Mouse (Mus musculus): ENCODE data around the gene Cd83.
A peak's percentile ranks its signal among the peaks of the same experiment; 100 is the strongest.

The Cd83 gene

DNA sequence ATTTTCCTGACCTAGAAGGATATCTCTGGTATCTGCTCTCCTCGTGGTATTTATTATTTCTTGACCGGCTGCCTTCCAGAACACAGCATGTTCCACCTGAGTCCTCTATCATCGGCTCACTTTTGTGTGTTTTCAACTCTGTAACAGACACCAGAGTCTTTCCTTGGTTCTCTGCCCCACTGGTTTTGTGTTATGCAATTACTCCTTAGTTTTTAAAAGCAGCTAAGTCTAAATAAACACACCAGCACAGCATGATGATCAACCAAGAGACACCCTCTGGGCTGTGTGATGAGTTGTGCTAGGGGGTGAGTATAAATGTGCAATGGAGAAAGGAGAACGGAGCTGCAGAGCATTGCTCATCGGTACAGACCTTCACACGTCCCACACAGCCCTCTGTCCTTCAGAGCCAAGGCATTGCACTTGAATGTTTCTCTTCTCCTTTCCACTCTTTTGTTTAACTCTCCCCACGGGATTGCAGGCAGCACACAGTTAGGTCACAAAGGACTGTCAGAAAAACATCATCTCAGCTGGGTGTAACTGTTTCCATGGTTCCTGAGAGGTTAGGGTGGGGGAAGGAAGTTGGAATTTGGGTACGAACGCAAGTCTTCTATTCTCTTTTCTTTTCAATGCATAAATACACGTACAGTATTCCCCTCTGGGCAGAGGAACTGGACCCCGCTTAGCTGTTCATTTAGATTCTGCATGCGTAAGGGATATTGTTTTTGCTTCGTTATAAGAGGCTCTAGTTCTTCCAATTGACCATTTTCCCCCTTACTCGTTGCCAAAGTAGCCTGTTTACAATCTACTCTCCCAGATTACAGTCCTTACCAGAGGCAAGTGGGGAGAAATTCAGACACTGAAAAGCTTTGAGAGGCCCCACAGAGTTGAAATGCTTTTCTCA, 22.0 kb downstream of the Cd83 start:
- no peak for DNase-seq (ENCODE audit: low spot score in 2 of 2)

DNA sequence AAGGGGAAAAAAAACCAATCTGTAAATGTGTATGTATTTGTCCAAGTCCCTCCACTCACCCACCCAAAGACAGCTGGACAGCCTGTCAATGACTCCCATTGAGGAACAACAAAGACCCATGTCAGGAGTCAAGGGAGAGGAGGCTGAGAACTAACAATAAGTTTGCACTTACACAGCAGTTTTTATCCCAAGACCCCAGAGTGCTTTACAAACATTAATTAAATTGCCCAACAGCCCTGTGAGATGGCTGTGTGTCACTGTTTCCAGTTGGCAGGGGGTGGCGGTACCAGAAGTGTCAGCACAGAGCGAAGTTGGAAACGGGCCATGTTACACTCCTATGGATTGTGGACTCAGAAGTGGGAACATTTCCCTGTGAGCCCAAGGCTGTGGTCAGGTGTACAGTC, 22.7 kb downstream of the Cd83 start:
- no peak for DNase-seq (ENCODE audit: low spot score in 2 of 2)

DNA sequence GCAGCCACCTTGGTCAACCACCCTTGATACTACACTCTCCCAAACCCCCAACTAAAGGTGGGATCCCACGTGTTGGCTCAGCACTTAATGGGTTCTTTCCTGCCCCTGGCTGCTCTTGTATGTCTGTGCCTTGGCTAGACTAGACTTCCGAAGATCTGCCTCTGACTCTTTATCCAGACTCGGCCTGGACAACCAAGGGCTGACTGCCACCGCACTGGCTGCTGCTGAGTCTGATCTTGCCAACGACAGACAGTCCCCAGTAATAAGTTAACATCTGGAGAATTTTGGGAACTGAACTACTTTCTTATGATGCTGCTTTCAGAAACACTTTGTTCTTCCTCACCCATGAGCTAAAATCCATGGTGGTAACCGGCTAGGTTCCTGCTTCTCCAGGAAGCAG, 26.0 kb downstream of the Cd83 start:
- no peak for DNase-seq (ENCODE audit: low spot score in 2 of 2)

DNA sequence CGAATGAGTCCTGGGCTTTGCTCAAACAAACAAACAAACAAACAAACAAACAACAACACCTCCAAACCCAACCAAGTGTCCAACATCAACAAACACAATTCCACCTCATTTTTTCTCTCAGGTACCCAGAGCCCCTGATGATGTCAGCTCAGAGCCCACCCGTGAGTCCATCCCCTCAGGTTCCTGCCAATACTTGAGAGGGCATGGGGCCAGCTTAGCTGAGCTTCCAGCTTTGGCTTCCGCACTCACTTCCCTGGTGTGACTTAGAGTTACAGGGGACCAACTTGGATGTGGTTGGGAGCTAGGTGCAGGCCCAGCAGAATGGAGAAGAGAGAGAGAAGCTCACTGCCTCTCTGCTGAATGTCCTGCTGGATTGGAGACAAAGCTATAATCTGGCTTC, 27.3 kb downstream of the Cd83 start:
- DNase-seq (ENCODE audit: low spot score in 2 of 2), result no peak

DNA sequence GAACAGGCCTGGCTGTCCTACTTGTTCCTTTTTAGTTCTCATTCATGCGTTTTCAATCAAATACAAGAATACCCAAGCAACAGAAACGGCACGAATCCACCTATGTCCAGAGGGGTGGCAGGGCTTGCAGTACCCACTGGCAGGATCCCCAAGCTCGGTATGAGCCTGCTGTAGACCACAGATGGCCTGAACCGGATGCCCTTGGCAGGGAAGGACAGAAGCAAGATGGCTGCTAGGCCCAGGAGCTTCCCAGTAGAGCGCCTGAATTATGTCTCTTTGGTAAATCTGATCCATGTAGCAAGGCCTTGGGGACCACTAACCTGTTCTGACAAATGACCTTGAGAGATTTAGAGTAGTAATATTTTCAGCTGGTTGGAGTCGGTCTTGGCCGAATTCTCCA, 28.9 kb downstream of the Cd83 start:
- DNase-seq (ENCODE audit: low spot score in 2 of 2), result no peak

DNA sequence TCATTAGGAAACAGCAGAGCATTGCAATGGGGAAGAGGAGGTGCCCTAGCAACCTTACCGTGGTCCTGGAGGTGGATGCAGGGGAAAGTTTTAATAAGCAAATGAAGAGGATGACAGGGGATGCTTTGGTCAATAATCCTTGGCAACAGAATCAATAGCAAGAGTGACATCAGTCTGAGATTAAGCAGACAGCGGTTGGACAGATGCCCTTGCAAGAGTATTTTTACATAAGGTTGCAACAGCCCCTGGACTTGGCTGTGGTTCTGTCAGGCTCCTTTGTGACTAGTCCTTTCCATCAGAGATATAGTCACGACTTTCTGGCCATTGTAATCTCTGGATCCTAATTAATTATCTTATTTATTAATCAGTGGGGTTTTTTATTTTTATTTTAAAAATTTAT, 32.9 kb downstream of the Cd83 start:
- no peak for DNase-seq (ENCODE audit: low spot score in 2 of 2)

DNA sequence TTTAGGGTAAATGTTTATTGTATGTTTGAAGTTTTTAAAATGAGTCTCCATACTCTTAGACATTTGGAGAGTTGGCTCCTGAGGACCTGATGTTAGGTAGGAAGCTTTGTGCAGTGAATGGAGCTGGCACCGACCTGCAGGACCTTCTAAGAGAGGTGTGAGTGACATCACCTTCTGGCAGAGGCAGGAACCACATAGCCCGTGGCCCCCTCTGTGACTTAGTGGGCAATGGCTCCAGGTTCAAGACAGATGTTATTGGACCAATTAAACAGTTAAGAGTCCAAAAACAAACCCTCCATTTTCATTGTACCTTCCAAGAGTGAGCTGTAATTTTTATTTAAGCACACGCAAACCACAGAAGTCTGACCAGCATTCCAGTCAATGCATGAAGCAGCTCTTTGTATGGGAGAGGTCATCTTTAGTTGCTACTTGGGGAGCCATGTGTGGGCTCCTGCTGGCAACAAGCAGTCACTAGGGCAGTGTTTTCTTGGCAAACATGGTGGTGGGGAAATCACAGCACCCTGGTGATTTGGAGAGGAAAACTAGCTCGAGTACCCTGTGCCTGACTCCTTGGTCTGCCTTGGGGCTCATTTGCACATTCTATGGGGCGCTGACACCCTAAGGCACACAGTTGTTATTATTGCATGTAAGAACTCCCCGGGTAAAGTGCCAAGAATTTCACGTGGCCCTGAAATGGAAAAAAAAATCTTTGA, 33.9 kb downstream of the Cd83 start:
- DNase-seq (ENCODE audit: low spot score in 2 of 2), result no peak

DNA sequence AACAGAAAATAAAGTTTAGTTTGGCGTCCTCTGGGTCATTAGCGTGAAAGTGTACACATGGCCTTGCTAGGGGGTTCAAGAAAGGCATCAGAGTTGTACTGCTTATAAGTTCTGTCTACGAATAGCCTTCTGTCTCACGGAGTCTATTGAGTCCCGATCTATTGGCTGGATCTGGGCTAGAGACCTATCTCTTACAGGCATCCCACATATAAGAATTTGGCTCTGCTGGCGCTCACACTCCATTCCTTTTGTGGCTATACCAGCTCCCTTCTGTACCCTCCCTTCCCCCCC, 34.4 kb downstream of the Cd83 start:
- DNase-seq (ENCODE audit: low spot score in 2 of 2), result no peak

DNA sequence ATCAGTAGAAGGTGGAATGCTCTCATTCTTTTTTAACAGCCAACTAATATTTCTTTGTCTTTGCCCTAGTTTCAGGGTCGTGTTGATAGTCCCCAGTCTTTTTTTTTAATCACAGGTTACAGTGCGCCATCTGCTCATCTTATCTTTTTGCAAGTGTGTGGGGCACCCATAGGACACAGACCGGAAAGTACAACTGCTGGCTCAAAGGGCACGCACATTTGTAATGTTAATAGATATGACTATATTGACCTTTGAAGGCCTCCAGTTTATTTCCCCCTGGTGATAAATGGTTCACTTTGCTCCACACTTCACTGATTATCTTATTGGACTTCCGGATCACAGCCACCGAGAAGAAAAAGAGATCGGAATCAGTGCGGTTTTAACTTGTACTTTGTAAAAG, 35.5 kb downstream of the Cd83 start:
- no peak for DNase-seq (ENCODE audit: low spot score in 2 of 2)

DNA sequence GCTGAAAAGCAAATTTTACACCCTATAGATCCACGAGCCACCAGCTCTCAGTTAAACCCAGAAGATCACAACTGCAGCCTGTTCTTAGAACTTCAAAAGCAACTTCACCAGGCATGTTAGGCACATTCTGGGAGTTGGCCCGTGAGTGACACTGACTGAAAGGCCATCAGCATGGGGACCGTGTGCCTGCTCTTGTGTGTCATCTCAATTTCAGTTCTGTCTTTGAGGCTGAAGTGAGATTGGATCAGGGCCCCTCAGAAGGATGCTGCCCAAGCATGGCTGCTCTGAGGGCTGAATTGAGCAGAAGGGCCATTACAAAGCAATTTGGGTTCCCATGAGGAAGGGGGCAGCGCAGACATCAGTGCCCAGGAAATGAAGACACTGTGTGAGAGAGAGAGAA, 37.7 kb downstream of the Cd83 start:
- no peak for DNase-seq (ENCODE audit: low spot score in 2 of 2)

DNA sequence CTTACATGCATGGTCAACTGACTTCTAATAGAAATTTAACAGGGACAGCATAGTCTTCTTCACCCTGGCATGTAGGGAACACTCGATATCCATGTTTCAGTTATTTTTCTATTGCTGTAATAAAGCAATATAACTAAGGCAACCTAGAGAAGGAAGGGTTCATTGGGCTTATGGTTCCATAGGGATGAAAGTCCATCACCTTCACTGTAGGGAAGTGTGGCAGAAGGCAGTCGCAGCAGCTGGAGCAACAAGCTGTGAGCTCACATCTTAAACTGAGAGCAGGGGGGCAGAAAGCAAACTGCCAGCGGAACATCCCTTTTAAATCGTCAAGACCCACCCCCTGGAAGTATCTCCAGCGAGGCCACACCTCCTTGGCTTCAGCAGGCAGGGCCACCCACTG, 44.1 kb downstream of the Cd83 start:
- no peak for DNase-seq (ENCODE audit: low spot score in 2 of 2)

DNA sequence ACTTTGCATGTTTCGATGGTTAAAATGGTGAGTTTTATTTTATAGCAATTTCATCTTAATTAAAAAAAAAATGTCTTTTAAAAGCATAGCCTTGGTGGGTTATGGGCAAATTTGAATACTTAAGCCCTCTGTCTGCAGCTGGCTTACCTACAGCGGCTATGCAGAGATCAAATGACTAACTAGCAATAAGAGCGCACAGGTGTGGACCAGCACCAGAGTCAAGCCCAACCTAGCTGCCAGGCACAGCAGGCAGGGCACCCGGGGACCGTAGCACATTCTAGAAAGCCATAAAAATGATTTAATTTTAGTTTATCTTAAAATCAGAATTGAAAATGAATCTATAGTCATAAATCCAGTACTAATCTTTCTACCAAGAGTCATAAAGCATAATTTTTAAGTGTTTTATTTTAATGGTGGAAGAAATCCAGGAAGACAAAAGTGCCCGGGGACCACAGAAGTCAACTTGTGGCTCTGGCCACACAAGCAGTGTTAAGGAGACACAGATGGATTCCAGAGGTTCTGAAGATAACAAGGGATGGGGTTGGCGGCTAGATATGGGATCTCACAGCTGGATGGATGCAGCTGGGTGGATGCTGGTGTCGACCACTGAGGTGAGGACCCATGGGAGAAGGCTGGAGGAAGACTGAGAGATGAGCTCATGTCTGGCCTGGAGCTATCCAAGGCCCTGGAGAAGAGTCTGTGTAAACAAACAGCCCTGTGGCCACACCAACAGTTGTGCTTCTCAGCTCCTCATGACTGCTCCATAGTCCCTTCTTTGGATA, 46.5 kb downstream of the Cd83 start:
- DNase-seq (ENCODE audit: low spot score in 2 of 2), result no peak

DNA sequence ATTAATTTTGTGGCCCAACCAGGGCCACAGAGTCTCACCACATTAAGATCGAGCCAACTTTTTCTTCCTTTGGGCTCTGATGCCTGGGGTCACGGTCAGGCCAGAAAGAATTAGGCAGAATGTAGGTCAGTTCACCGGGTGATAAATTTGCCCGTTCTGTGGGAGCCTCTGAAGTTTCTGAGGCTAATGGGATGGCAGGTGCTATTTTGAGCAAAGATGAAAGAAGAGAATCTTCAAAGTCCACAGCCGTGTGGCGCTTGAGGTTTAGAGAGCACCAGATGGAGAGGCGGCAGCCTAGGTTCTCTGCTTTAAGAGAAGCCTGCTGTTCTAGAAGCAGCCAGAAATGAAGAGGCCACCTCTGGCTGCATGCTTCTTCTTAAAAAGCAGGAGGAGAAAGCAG, 48.2 kb downstream of the Cd83 start:
- no peak for DNase-seq (ENCODE audit: low spot score in 2 of 2)

DNA sequence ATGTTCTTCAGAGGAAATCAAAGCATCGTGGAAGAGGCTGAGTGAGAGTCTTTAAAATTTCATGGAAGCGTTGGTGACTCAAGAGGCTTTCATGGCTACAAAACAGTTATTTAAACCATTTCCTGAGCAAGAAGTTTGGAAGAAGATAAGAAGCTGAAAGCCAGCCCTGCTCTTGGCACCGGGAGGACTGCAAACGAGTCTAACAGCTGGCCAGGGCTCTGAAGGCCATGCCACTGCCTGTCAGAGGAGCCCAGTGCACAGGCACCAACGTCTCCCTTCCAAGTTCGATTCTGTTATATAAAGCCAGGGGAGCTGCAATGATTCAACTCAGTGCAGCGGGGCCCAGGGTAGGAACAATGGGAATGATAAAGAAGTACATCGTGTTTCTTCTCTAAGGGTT, 51.8 kb downstream of the Cd83 start:
- DNase-seq (ENCODE audit: low spot score in 2 of 2), result no peak

DNA sequence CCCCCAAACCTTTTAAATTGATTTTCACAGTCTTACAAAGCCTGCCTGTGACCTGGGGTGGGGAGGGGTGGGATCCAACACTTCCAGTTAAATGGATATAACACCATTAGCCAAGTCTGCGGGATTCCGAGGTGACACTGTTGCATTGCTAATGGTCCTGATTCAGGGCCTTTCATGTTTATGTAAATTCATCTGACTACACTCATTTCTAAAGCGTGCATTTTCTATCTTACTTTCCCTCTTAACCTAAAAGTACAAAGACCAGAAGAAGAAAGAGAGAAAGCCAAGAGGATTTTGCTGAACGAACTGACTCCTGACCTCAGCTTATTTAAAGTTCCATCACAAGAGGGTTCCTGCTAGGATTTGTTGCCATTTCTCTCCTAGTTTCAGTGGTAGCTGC, 53.2 kb downstream of the Cd83 start:
- DNase-seq (ENCODE audit: low spot score in 2 of 2), result no peak

DNA sequence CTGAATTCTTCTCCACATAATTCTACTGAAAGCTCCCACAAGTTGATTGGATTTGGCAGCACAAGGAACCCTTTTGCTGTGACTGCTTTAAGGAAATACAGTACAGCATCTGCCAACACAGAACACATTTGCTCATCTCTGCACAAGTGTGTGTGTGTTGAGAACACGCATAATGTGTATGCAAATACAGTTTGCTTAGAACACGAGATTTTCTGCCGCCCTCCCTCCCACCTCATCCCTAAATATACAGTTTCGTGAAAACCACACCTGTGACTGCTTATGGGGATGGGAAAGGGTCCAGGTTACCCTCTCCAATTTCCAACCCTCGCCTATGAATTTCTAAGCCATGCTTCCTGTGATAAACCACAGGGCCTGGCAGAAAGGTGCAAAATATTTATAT, 60.6 kb downstream of the Cd83 start:
- DNase-seq (ENCODE audit: low spot score in 2 of 2), result peak in 1 of 2 experiments; percentile 18

DNA sequence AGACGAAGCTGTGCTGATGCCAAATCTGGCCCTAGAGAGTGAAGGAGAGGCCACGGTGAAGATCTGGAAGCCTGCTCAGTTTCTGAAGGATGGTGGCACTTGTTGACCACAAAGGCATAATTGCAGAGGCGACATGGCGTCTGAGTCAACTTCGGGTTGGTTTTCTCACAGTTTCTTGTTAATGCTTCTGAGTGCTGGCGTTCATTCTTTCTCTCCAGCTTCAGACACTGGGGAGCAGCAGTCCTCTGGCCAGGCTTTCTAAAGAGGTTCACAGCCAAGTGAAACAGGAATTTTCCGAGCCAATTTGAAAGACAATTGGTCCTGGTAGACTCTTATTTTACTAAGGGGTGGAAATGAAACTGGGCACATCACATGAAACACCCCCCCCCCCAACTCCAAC, 62.6 kb downstream of the Cd83 start:
- no peak for DNase-seq (ENCODE audit: low spot score in 2 of 2)

DNA sequence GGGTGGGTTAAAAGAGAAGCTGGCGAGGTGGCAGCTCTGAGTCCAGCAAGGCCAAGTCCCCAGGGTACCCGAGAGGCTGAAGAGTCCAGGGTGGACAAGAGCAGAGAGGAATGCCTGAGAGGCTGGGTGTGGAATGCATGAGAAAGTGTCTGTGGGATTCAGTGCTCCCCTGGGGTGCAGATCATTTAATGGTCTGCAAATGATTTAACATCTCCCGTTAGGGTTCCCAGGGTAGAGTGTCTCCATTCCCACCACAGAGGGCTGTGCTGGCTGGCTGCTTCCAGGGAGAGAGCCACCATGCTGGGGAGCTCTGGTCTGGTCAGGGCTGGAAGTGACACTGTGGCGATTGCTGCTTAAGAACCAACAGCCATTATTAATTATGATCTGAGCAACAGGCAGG, 65.2 kb downstream of the Cd83 start:
- no peak for DNase-seq (ENCODE audit: low spot score in 2 of 2)

DNA sequence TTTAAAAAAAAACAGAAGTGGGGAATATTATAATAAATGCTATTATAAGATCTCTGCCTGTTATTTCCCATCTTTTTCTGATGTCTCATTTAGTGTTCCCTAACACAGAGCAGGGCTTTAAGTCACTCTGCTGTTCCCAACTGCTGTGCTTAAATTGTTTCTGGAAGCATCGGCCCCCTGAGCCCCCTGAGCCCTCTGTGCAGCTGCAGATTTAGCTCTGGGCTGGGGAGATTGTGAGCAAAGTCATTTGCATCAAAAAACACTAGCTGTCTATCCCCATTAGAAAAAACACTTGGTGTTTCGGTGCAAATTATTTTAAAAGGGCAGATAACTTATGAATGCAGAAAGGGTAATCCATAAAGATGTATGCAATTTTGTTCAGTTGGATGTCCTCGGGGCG, 66.5 kb downstream of the Cd83 start:
- no peak for DNase-seq (ENCODE audit: low spot score in 2 of 2)

Data from frontal cortex, postnatal 10 days (tissue).